Mouse (Mus musculus) monocyte, adult 5-6 weeks (primary cell): ENCODE measurements around the gene Dpysl5. TPM values are rescaled to one million over a fixed set of nuclear protein-coding genes. Genes with fewer than 3 reads are reported as not detected.
"Not testable (repeated sequence)": the region's sequence is repeated elsewhere in the genome, so short reads cannot be mapped to it uniquely, and the experiment has no call there.

Experiments used
- ATAC-seq: fragments of 153-309, 156-312 bp; replicated peaks from 2 replicates; pipeline ENCODE4 v1.8.0; 2017; ENCODE audit warnings: mild to moderate bottlenecking; ENCODE audit not compliant: low TSS enrichment, insufficient number of reproducible peaks, severe bottlenecking, poor library complexity, low FRiP score
- total RNA-seq: library from RNA; stranded (forward); fragments of 200-1000, 200-491, 200-594 nt; gene quantifications from 3 replicates; pipeline ENCODE4 v1.2.3, GENCODE M21; 2017

The Dpysl5 gene
- total RNA-seq, 1 experiment from 2014 or later, result 0.19 TPM

GRCm38 (mm10) chr5:30700361-30701000 lies 10.9 kb upstream of the Dpysl5 start:
- ATAC-seq, result no peak

GRCm38 (mm10) chr5:30701373-30701772 lies 10.0 kb upstream of the Dpysl5 start:
- ATAC-seq, result not testable (repeated sequence)

DNA sequence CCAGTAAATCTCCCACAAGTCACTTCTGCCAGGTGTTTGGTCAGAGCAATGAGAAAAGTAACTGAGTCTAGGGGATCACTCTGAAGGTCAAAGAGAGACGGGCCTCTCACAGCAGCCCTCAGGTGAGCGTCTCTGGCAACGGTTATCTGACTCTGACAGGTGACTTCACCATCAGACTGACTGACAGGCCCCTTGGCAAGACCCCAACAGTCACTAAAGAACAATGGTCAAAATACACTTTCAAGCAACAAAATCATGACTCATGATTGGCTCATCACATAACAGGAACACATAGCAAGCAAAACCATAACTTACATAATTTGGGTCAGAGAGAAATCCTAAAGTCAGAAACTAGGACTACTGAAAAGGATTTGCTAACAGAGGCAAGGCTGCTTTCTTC lies 9.5 kb upstream of the Dpysl5 start:
- ATAC-seq, result no peak

DNA sequence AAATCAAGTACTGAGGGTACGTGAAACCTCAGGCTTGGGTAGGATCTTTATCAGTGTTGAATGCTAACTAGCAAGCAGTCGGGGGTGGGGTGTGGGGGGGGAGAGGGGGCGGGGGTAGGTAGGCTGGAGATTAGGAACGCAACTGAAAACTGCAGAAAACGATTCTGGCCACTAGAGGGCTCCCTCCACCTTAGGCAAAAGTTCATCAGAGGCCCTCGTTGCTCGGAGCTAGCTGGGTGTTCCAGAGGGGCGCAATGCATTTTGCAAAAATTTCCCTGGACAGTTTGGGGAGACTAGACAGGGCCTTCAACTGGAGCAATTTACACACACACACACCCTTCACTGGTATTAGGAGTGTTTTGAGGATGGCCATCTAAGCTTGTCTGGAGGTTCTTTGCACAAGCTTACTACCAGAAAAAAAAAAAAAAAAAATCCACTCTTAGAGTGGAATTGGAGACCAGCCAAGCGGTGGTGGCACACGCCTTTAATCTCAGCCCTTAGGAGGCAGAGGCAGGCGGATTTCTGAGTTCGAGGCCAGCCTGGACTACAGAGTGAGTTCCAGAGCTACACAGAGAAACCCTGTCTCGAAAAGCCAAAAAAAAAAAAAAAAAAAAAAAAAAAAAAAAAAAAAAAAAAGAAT lies 1.5 kb upstream of the Dpysl5 start:
- no peak for ATAC-seq

GRCm38 (mm10) chr5:30710486-30710885 lies 878 bp upstream of the Dpysl5 start:
- no peak for ATAC-seq

GRCm38 (mm10) chr5:30712002-30712390 lies 632 bp downstream of the Dpysl5 start:
- 0 out of 2 replicates have a peak, but pooled peaks have one; percentile 11 for ATAC-seq

DNA sequence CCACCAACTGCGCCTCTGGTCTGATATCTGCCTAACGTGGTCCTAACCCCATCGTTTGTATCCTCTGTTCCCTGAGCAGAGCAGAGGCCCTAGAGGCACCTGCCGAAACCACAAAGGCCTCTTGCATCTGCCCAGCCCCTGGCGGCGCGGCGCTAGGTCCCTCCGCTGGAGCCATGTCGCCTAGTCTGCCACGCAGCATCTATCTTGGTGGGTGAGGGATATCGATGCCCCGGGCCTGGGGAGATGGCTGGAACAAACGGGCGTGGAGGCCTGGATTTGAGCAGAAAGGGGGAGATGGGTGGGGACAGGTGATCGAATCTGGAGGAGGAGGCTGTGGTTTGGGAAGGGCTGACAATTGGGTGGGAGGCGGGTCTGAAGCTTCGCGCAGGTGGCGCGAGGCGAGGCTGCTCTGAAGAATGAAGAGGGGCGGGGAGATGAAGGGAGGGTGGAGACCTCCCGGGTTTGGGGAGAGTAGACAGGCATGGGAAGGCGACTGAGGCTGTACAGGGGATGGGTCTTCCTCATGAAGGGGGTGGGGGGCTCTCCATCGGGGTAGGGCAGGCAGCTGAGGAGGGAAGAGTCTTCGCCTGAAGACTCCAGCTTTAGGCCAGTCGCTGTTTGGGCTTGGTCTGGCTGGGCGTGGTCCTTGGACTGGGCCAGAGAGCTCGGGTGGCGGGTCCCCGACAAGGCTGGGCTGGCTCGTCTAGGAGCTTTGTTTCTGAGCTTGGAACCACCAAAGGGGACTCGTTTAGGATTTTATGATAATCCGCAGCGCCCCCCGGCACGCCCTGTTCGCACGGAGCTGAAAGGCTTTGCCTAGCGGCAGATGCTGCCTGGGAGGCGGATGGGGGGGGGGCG lies 1.3 kb downstream of the Dpysl5 start:
- ATAC-seq, result no peak

GRCm38 (mm10) chr5:30713299-30713675 lies 1.9 kb downstream of the Dpysl5 start:
- ATAC-seq, result no peak

DNA sequence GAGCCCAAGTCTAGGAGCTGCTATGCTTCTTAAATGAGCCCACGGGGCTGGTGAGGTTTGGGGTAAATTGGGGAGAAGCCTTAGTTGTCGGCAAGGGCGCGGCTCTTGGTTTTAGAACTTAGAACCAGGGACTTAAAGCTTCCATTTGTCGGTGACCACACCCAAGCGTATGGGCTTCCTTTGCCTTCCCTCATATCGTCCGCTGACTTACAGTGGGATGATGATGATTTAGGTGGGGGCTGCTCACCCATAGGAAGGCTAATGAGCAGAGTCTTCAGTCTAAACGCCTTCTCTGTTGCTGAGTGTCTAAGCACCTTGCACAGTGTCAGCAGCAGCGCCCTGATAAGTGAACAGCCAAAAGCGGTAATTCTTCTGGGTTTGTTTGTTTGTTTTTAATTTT lies 2.3 kb downstream of the Dpysl5 start:
- ATAC-seq, result no peak

GRCm38 (mm10) chr5:30716311-30716710 lies 4.9 kb downstream of the Dpysl5 start:
- no peak for ATAC-seq

DNA sequence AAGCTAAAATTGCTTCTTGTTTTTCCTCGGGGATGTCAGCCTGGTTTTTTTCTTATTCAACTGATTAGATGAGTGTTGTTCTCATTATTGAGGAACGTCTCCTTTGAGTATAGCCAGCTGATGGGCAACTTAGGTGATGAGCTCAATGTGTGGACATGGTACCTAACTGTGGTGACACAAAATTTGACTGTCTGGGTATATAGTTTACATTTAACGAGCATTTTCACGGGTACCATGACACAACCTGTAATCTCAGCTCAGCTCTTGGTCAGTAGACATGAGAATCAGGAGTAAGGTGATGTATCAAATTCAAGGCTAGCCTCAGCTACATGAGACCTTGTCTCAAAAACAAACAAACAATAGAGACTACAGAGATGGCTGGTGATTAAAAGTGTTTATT lies 6.1 kb downstream of the Dpysl5 start:
- no peak for ATAC-seq

DNA sequence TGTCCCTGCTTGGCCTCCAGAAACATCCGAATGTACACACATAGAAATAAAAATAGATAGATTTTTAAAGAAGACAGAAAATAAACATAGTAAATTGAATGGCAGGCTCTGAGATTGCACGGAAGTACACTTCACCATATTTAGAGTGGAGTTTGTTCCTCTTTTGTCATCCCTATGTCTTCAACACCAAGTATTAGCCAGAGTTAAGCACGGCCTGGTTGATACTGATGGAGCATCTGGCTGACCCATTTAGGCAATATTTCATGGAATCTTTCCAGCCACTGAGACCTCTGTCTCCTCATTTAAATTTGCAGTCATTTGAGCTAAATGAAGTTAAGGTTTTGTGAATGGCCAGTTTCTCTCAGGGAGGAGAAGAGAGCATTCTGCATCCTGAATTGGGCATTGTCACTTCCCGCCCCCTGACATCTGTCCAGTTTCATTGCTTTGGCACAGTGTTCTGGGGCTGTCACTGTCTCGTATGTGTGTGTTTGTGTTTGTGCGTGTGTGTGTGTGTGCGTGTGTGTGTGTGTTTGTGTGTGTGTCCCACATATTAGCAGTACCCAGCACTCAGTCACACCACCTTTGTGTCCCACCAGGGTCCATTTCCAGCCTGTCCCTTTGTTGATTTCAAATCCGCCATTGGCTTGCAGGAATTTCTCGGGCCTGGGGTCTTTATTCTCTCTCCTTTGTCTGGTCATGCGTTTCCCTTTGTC lies 6.8 kb downstream of the Dpysl5 start:
- no peak for ATAC-seq

GRCm38 (mm10) chr5:30721935-30722334 lies 10.6 kb downstream of the Dpysl5 start:
- no peak for ATAC-seq

DNA sequence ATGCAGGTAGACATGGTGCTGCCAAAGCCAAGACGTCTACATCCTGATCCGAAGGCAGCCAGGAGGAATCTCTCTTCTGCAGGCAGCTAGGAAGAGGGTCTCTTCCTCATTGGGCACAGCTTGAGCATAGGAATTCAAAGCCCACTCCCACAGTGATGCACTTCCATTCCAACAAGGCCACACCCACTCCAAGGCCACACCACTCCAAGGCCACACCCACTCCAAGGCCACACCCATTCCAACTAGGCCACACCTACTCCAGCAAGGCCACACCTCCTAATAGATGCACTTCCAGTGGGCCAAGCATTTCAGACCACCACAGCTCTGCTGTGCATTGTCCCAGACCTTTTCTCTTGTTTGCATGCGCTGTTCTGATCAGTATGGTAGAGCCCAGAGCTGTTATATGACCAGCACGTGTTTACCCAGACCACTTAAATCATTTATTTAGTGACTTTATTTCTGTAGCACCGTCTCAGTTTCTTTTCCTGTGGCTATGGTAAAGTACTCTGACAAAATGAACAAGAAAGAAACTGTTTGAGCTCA lies 14.9 kb downstream of the Dpysl5 start:
- ATAC-seq, result no peak

DNA sequence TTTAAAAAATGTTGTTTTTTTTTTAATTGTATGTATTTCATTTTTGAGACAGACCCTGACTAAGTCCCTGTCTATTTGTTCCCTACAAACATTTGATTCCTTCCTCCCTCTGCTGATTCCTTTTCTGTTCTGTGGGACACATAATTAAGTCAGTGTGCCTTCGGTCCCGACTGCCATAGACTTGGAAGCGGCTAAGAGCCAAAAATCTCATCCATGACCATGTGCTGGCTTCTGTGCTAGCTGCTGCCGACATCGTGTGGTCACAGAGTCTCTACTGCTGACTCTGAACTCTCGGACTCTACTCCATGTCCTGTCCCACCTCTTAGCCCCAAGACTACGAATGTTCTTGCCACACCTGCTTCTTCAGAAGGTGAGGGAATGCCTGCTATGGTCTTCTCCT lies 21.1 kb downstream of the Dpysl5 start:
- ATAC-seq, result no peak

DNA sequence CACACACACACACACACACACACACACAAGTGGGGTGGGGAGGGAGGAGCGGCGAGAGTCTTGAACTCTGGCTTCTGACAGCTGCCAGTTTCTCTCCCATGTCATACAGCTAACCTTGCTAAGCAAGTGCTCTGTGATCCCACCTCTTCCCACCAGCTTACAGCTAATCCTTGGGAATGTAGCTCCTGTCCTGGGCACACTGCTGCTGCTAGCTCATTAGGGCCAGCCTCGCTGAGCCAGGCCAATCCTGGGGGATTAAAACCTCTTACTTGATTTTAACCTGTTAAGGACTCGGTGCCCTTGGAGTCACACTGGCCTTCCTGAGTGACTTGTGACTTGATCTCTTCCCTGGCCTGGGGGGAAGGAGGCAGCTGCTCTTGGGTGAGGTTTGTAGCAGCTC lies 23.3 kb downstream of the Dpysl5 start:
- no peak for ATAC-seq

DNA sequence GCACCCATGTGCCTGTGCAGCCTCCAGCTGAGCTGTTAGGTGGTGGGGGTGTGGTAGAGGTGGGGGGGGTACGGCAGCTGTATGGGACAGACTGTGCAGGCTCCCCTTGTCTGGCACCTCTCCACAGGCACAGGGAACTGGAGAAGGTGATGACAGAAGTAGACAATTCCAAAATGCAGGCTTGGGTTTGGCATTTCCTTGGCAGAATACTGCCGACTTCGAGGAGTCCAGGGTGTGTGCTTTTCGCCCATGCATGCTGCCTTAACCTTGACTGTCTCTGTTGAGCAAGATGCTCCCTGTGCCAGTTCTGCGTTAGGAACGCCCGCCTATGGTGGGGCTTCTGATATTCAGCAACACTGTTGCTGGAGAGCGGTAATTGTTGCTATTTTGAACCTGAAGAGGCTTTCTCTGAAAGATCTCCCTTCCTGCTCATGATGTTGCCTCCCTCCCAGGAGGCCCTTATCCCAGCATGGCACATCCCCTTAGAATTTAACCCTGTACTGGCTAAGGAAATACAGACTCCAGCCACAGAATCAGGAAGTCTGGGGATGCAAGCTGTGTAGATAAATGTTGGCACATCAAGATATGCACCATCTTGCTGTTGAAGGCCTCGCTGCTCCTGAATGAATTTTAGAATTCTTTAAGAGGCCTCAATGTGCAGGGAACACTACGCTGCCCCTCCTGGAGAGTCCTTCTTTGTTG lies 26.9 kb downstream of the Dpysl5 start:
- ATAC-seq, result no peak

DNA sequence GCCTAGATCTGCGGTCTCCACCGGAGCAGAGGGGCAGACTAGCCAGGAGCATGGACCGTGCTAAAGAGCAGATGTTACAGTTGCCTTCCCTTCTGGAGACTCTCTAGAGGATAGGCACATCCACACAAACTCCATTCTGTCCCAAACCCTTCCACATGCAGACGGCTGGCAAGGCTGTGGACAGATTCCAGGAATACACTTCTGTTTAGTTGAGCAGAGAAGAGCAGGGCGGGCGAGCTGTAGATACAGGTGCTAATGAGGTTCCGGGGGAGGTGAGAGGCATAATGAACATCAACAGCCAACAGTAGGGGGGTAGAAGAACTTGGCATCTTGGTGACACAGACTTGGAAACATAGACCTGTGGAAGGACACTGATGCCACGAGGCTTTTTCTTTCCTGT lies 28.2 kb downstream of the Dpysl5 start:
- no peak for ATAC-seq
